Mouse (Mus musculus): ENCODE results near the gene Tmem63a.
"Not testable (repeated sequence)": the region's sequence is repeated elsewhere in the genome, so short reads cannot be mapped to it uniquely, and the experiment has no call there.

Tmem63a gene

GRCm38 (mm10) chr1:180942166-180943031, at the start of gene Tmem63a:
TSS of gene Tmem63a (plus strand) at chr1:180942344.
- peak; percentile 75 to 79 for DNase-seq

DNA sequence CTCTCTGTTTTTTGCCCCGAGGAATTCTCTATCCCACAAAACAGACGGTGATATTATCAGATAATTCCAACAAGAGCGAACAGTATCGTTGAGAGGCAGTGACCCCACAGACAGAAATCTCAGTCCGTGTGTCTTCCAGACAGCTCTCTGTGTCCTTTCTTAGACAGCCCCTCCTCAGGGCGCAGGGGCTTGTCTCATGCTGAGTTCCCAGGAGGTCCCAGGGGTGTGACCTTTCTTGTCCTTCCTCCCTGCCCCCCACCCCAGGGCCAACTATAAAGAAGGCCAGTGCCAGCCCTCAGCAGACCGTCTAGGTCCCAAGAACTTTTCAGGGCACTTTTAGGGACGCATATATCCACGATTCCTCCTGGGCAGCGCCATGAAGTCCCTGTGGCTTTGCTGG, 49.3 kb upstream of the Tmem63a start, which contains the start of gene Lefty2:
Gene Lefty2 (plus strand): TSS at position 301 of the 400 bp plus-strand sequence.
- DNase-seq, result no peak

DNA sequence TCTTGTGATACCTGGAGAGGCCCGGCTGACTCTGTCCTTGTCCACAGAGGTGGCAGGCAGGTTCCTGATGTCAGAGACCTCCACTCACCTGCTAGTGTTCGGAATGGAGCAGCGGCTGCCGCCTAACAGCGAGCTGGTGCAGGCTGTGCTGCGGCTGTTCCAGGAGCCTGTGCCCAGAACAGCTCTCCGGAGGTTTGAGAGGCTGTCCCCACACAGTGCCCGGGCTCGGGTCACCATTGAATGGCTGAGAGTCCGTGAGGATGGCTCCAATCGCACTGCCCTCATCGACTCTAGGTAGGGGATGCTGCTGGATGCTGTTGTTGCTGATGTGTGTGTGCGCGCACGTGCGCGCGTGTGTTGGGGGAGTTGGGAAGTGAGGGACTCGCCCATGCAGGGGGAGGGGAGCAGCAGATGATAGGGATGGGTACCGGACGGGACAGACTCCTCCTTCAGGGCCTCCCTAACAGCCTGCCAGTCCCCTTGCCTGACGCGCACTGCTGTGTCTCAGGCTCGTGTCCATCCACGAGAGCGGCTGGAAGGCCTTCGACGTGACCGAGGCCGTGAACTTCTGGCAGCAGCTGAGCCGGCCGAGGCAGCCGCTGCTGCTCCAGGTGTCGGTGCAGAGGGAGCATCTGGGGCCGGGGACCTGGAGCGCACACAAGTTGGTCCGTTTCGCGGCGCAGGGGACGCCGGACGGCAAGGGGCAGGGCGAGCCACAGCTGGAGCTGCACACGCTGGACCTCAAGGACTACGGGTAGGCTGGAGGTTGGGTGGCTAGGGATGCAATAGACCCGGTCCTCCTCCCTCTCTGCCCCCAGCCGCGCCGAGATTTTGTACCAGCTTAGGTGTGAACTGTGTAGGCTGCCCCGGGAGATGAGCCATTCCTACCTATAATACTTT, 47.8 kb upstream of the Tmem63a start:
- not testable (repeated sequence) for DNase-seq

- DNase-seq, result peak; percentile 49 to 50
These were observed 41.0 kb upstream of the Tmem63a start for GRCm38 (mm10) chr1:180901107-180901506.

DNA sequence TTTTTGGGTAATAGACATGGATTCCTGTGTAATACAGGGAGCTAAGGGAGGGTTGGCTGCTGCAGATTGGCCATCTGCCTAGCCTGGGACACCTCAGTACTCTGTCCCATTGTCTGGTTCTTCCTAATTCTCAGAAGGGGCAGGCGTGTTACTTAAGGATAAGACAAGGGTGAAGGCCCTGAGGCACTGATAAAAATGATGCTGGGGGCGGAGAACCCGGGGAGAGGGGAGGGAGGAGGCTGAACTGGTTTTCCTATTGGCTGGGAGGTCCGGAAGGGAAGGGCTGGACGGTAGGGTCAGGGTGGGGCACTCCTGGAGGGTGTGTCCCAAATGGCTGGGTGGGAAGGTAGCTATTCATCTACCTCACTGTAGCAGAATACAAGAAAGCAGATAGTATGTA, 39.2 kb upstream of the Tmem63a start:
- DNase-seq, result no peak

GRCm38 (mm10) chr1:180903666-180904038, 38.5 kb upstream of the Tmem63a start:
- no peak for DNase-seq

DNA sequence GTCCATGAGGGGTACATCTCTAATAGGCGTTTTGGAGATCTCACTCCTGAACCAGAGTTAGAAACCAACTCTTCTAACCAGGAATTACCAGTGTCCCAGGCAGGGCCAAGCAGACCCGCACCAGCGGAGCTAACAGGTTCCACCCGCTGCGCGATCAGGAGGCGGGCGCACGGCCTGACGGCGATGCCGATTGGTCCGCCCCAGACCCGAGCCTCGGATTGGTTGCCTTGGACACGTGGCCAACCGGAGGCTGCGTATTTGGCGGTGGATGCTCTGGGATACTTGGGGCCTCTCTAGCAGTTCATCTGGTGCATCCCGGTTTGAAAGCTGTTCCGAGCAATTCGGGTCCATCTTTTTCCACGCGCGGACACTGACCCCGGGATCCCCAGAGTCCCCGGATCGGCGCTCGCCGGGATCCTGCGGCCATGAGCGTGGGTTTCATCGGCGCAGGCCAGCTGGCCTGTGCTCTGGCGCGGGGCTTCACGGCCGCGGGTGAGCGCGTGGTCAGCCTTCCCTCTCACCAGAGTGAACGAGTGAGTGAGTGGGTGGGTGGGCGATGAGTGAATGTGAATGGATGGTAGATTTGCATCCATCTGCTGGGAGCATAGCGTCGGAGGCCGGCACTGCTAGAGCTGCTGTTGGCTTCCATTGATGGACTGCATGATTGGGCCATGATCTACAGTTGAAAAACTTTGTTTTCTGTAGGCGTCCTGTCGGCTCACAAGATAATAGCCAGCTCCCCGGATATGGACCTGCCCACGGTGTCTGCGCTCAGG, 37.9 kb upstream of the Tmem63a start, which contains the start of gene Pycr2:
Gene Pycr2 (plus strand): TSS at position 255 of the 776 bp plus-strand sequence.
- DNase-seq, result peak; percentile 89 to 90

GRCm38 (mm10) chr1:180904815-180905080, 37.4 kb upstream of the Tmem63a start:
- DNase-seq, result no peak

GRCm38 (mm10) chr1:180905307-180905706, 36.8 kb upstream of the Tmem63a start:
- DNase-seq, result no peak

- DNase-seq, result no peak
These were observed 36.3 kb upstream of the Tmem63a start for GRCm38 (mm10) chr1:180905876-180906275.

DNA sequence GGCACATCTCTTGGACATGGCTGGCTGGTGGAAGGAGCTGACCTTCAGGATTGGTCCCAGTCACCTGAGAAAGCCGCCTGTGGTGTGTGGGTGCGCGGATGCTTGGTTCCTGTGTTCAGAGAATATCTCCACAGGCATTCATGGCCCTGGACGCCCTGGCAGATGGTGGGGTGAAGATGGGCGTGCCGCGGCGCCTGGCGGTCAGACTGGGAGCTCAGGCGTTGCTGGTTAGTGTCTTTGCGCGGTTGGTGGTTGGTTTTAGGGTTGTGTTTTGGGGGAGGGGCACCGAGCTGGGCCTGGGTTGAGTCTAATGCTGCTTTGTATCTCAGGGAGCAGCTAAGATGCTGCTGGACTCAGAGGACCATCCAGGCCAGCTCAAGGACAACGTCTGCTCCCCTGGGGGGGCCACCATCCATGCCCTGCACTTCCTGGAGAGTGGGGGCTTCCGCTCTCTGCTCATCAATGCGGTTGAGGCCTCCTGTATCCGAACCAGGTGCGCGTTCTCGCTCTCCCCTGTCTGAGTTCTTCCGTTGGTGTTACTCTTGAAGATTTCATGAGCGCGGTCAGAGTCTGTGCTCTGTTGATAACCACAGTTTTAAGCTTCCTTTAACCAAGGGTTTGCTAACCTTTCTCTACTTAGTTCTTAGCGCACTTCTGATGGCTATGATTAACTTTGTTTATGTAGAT, 35.5 kb upstream of the Tmem63a start:
- no peak for DNase-seq

GRCm38 (mm10) chr1:180911138-180911537, 31.0 kb upstream of the Tmem63a start:
- DNase-seq, result no peak

- no peak for DNase-seq
These were observed 30.4 kb upstream of the Tmem63a start for GRCm38 (mm10) chr1:180911653-180912287.

- DNase-seq, result no peak
These were observed 29.4 kb upstream of the Tmem63a start for GRCm38 (mm10) chr1:180912792-180913191.

- DNase-seq, result no peak
These were observed 28.3 kb upstream of the Tmem63a start for GRCm38 (mm10) chr1:180913797-180914196.

DNA sequence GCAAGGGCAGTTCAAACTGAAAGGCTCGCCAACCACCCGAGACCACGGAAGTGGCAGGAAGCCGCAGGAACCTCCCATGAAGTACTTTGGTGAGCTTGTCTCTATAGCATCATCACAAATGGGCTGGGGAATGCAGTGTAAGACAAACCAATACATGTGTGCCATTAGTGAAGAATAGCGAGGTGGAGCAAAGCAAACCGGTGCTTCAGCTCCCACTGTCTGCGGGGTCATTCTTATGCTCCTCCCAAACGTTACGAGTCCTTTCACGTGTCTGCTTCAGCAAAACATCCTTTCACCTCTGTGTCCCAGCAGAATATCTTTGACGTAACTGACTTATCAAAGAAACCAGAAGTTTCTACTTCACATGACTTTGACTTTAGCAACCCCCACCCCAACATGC, 25.7 kb upstream of the Tmem63a start:
- no peak for DNase-seq

- no peak for DNase-seq
These were observed 25.1 kb upstream of the Tmem63a start for GRCm38 (mm10) chr1:180917053-180917452.

DNA sequence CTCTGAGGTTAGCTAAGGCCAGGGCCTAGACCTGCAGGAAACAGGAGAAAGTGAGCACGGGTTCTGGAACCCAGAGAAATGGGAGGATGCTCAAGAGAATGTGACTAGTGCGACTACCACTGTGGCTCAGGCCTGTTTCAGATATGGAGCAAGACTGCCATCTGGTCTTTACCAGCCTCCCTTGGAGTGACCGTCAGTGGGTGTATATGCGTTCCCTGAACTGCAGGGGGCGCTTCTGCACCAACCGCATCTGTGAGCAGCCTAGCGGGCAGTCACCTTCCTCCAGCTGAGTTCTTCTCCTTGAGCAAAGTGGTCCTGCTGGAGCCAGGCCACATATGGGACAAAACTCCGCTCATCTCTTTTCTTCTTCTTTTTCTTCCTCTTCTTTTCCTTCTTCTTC, 22.5 kb upstream of the Tmem63a start:
- DNase-seq, result peak; percentile 50 to 54

DNA sequence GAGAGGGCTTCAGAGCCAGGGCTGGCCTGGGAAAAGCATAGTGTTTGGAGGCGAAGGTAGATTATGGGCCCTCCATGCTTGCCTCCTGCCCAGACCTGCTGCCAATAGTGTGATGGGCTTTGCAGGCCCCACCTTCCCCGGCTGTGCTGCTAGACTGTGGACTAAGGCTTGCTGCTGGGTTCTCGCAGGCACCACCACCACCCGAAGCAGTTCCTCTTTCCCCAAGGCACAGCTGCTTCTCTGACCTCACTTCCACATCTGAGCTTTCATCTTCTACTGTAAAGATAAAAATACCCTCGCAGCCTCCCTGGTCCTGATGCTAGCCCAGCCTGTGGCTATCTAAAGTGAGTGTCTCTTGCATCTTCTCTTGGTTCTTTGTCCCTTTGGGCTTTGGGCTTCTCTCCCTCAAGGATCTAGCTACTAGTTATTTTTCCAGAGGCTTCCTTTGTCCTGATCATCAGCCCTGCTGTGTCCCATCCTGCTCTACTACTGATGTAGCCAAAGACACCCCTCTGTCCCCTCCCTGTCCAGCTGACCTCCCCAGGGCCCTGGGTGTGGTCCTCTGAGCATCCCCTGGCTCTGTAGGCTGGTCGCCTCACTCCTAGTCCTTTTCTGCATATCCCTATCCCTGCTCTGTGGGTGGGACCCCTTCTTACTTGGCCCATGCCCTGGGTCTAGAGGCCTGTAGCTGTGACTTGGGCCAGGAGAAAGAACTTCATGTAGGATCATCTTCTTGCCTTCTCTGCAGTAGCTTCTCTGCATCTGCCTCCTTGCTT, 19.7 kb upstream of the Tmem63a start:
- peak; percentile 76 to 80 for DNase-seq

GRCm38 (mm10) chr1:180924737-180925136, 17.4 kb upstream of the Tmem63a start:
- DNase-seq, result no peak

- DNase-seq, result peak; percentile 34 to 37
These were observed 15.9 kb upstream of the Tmem63a start for GRCm38 (mm10) chr1:180926286-180926685.
